Mouse (Mus musculus) neural tube, embryonic 12.5 days (tissue): ENCODE measurements at regions not wholly inside any gene's neighbourhood (a gene's known extent, or its start where the extent isn't known, plus 50 kb on each side); places are given as distances from the start of the nearest gene placed in this dataset.

Experiments used
- ATAC-seq: fragments of 200-750 bp; cut with Nextera tagmentation; 2 replicates; pipeline ENCODE4 v1.8.0; 2017; ENCODE audit warnings: low read depth, mild to moderate bottlenecking, moderate TSS enrichment, moderate library complexity; ENCODE audit not compliant: low FRiP score
- H3K27ac ChIP-seq: fragments of 300-500 bp; sonication (generic); 2 replicates; pipeline ENCODE4 v1.5.1; 2016
- H3K27me3 ChIP-seq: fragments of 300-500 bp; sonication (generic); replicated peaks from 2 replicates; pipeline ENCODE4 v1.6.1; 2016; ENCODE audit warnings: mild to moderate bottlenecking
- H3K36me3 ChIP-seq: fragments of 300-500 bp; sonication (generic); 2 replicates; pipeline ENCODE4 v1.6.1; 2016; ENCODE audit warnings: mild to moderate bottlenecking
- H3K4me1 ChIP-seq: fragments of 300-500 bp; sonication (generic); 2 replicates; pipeline ENCODE4 v1.6.1; 2016
- H3K4me2 ChIP-seq: fragments of 300-500 bp; sonication (generic); replicated peaks from 2 replicates; pipeline ENCODE4 v1.6.1; 2016; ENCODE audit warnings: mild to moderate bottlenecking
- H3K4me3 ChIP-seq: fragments of 300-500 bp; sonication (generic); 2 replicates; pipeline ENCODE4 v1.5.1; 2016
- H3K9ac ChIP-seq: fragments of 300-500 bp; sonication (generic); 2 replicates; pipeline ENCODE4 v1.6.1; 2016; ENCODE audit warnings: mild to moderate bottlenecking
- H3K9me3 ChIP-seq: fragments of 300-500 bp; sonication (generic); 2 replicates; pipeline ENCODE4 v1.6.1; 2016; ENCODE audit warnings: mild to moderate bottlenecking
- WGBS: fragments of 180-500 bp; shearing (Covaris S2); methylation state at CpG from one replicate; pipeline ENCODE4 v1.1.7; 2016; 5-methylcytosine and 5-hydroxymethylcytosine counted together

DNA sequence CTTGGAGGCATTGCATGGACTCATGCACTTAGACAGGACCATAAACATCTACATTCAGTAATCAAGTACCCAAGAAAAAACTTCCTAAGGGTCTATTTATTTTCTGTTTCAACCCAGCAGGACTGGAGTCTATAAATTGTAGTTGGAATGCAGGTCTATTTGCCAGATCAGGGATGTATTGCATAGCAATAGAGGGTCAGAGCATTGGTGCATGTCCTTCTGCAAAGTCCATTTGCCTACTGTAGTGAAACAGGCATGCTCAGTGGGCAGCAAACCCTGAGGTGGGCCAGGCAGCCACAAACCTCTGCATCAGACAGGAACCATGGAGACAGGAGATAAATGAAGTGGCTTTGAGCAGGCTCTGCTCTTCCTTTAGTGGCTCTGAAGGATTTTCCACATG, 386.5 kb upstream of the Tenm4 start:
- no peaks in the 10 kb centered on the region for H3K27me3 ChIP-seq
- no peaks in the 10 kb centered on the region for H3K36me3 ChIP-seq
- H3K4me2 ChIP-seq: no peak overlapping the region
- H3K9ac ChIP-seq: no peak overlapping the region
- H3K9me3 ChIP-seq: no peaks in the 10 kb centered on the region
- H3K27ac ChIP-seq: no peak overlapping the region
- H3K4me1 ChIP-seq: no peaks in the 10 kb centered on the region
- no peak for ATAC-seq
- no peak overlapping the region for H3K4me3 ChIP-seq

GRCm38 (mm10) chr7:95787543-95787942, 383.5 kb upstream of the Tenm4 start:
- Histone ChIP-seq H3K36me3 (no peaks in the 10 kb centered on the region), H3K27me3 (no peaks in the 10 kb centered on the region), H3K4me1 (no peaks in the 10 kb centered on the region), H3K4me2 (no peak overlapping the region), H3K9ac (no peak overlapping the region), H3K27ac (no peak overlapping the region), H3K9me3 (no peaks in the 10 kb centered on the region), H3K4me3 (no peak overlapping the region)
- no peak for ATAC-seq
- WGBS: 93% methylated on average over 1 of the region's 1 CpGs

DNA sequence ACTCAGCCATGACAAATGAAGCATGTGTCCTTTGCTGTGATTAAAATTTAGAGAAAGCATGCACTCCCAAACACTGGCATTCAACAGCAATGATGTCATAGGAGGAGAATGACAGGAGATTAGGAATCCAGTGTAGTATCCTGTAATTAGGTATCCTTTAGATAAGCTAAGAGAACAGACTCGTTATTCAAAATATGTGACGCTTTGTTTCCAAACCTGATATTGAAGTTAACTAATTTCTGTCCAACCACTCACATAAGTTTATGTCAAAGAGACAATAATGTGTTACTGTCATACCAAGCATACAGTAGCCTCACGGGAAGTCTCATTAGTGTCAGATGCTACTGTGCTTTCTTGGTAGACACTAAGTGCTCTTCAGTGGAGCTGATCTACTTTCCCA, 383.1 kb upstream of the Tenm4 start:
- Histone ChIP-seq H3K9ac (no peak overlapping the region), H3K4me1 (no peaks in the 10 kb centered on the region), H3K27me3 (no peaks in the 10 kb centered on the region), H3K4me3 (no peak overlapping the region), H3K9me3 (no peaks in the 10 kb centered on the region), H3K27ac (no peak overlapping the region), H3K36me3 (no peaks in the 10 kb centered on the region), H3K4me2 (no peak overlapping the region)
- no peak for ATAC-seq
- WGBS: 91% methylated on average over 3 of the region's 3 CpGs

GRCm38 (mm10) chr7:95789424-95789823, 381.6 kb upstream of the Tenm4 start:
- Histone ChIP-seq H3K9ac (no peak overlapping the region), H3K27me3 (no peaks in the 10 kb centered on the region), H3K9me3 (no peaks in the 10 kb centered on the region), H3K27ac (no peak overlapping the region), H3K4me3 (no peak overlapping the region), H3K4me1 (no peaks in the 10 kb centered on the region), H3K36me3 (no peaks in the 10 kb centered on the region), H3K4me2 (no peak overlapping the region)
- WGBS: 86% methylated on average over 5 of the region's 5 CpGs
- ATAC-seq: no peak

GRCm38 (mm10) chr7:95799022-95799421, 372.0 kb upstream of the Tenm4 start:
- WGBS: 71% methylated on average over 3 of the region's 3 CpGs
- no peaks in the 10 kb centered on the region for H3K4me1 ChIP-seq
- H3K27me3 ChIP-seq: no peaks in the 10 kb centered on the region
- ATAC-seq: no peak
- no peaks in the 10 kb centered on the region for H3K9me3 ChIP-seq
- H3K36me3 ChIP-seq: no peaks in the 10 kb centered on the region
- no peak overlapping the region for H3K27ac ChIP-seq
- H3K4me2 ChIP-seq: no peak overlapping the region
- H3K4me3 ChIP-seq: no peak overlapping the region
- no peak overlapping the region for H3K9ac ChIP-seq

DNA sequence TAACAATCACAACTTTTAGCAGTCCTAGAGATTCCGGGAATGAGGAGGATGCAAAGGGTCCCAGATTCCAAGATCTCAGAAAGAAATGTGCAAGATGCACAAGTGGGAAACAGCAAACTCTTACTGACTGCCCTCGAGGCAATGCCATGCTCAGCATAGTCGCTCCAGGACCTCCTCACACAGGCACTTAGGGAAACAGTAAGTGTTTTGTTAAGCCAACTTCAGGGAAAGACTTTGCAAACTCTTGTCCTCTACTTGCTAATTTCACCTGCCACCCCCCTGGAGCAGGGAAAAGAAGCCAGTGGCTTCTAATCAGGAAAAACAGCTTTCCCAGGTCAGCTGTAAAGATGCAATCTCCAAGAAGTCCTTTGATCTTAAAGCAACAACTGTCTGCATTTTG, 361.4 kb upstream of the Tenm4 start:
- H3K27ac ChIP-seq: no peak overlapping the region
- no peaks in the 10 kb centered on the region for H3K9me3 ChIP-seq
- H3K36me3 ChIP-seq: no peaks in the 10 kb centered on the region
- H3K4me2 ChIP-seq: no peak overlapping the region
- H3K4me3 ChIP-seq: no peak overlapping the region
- ATAC-seq: no peak
- no peaks in the 10 kb centered on the region; the same call in 1 of the 2 replicates for H3K4me1 ChIP-seq
- 38% methylated on average over 3 of the region's 3 CpGs for WGBS
- no peak overlapping the region for H3K9ac ChIP-seq
- H3K27me3 ChIP-seq: no peaks in the 10 kb centered on the region

DNA sequence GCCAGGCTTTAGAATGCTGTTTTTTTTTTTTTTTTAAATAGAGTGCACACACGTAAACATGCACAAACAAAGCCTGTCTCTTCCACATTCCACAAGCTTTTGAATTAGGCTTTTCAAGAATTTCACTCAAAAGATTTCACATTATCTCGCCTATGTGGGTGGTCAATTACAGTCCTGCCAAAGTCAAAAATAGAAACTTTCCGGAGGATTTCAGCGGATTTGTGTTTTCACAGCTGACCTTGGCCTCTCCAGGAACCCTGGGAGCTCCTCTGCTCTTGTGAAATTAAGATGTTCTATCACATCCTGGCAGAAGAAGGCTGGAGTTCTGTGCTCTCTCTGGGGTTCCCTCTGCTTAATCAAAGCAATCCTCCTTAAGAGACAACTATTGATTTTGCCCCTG, 360.9 kb upstream of the Tenm4 start:
- Histone ChIP-seq H3K9me3 (no peaks in the 10 kb centered on the region), H3K4me1 (no peaks in the 10 kb centered on the region; the same call in 1 of the 2 replicates), H3K27ac (no peak overlapping the region), H3K27me3 (no peaks in the 10 kb centered on the region), H3K4me2 (no peak overlapping the region), H3K9ac (no peak overlapping the region), H3K4me3 (no peak overlapping the region), H3K36me3 (no peaks in the 10 kb centered on the region)
- ATAC-seq: no peak
- WGBS: 15% methylated on average over 4 of the region's 4 CpGs

DNA sequence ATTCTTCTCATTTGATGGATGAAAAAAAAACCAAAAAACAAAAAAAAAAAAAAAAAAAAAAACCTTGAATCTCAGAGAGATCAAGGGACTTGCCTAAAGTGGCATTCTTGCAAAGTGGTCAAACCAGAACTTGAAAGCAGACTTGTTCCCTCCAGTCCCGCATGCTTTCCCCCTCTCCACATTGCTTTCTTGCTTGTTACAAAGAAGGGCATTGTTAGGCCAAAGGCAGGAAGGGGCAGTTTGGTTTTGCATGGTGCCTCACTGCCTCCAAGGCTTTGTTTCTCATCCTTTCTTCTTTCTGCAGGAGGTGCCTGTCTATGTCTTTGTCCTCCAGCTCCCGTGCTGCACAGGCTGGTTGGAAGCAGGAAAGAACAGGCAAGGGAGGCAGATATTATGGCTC, 356.2 kb upstream of the Tenm4 start:
- no peaks in the 10 kb centered on the region for H3K9me3 ChIP-seq
- H3K4me3 ChIP-seq: no peak overlapping the region
- no peak for ATAC-seq
- no peak overlapping the region for H3K27ac ChIP-seq
- H3K36me3 ChIP-seq: no peaks in the 10 kb centered on the region
- no peaks in the 10 kb centered on the region; the same call in 1 of the 2 replicates for H3K4me1 ChIP-seq
- no peak overlapping the region for H3K9ac ChIP-seq
- H3K4me2 ChIP-seq: no peak overlapping the region
- WGBS: 8% methylated on average over 2 of the region's 2 CpGs
- no peaks in the 10 kb centered on the region for H3K27me3 ChIP-seq

DNA sequence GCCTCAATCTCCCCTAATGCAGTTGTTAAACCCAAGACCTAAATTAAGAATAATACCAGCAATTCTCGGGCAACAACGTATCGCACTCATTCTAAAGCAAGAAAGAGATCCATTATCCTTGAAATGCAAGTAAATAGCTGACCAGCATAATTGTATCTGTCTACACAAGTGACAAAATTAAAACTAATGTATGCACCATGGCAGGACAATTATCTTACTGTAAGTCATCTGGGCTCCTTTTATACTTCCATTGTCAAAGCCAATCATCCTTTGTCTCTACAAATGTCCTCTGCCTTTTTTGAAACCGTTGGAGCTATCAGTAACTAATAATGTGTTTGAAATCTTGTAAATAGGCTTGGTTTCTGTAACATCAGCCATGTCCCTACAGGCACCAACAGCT, 347.5 kb upstream of the Tenm4 start:
- no peak overlapping the region for H3K4me3 ChIP-seq
- no peaks in the 10 kb centered on the region for H3K36me3 ChIP-seq
- ATAC-seq: no peak
- WGBS: 85% methylated on average over 4 of the region's 4 CpGs
- H3K27me3 ChIP-seq: no peaks in the 10 kb centered on the region
- no peak overlapping the region for H3K4me2 ChIP-seq
- H3K27ac ChIP-seq: no peak overlapping the region
- H3K9me3 ChIP-seq: no peaks in the 10 kb centered on the region
- no peaks in the 10 kb centered on the region for H3K4me1 ChIP-seq
- H3K9ac ChIP-seq: no peak overlapping the region

DNA sequence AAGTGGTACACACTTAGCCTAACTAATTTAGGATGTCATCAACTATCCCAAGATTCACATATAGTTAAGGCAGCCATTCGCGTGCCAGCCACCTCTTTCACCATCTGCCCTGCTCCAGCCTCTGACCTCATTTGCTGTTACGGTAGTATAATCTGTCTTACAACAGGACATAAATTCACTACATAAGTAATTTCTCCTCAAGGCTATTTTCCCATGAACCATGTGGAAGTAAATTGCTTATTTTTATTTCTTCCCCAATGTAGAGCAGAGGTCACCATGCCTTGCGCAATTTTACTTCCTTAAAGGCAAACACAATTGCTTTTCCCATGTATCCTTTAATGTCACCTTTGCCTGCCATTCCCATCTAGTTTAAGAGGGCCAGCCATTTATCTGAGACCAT, 341.2 kb upstream of the Tenm4 start:
- Histone ChIP-seq H3K27ac (no peak overlapping the region), H3K4me1 (no peaks in the 10 kb centered on the region), H3K36me3 (no peaks in the 10 kb centered on the region), H3K27me3 (no peaks in the 10 kb centered on the region), H3K9me3 (no peaks in the 10 kb centered on the region), H3K4me3 (no peak overlapping the region), H3K4me2 (no peak overlapping the region), H3K9ac (no peak overlapping the region)
- ATAC-seq: no peak
- WGBS: 73% methylated on average over 4 of the region's 4 CpGs

- peak; percentile 91 for ATAC-seq
- Histone ChIP-seq H3K27me3 (no peaks in the 10 kb centered on the region), H3K4me1 (no peaks in the 10 kb centered on the region), H3K9ac (no peak overlapping the region), H3K27ac (no peak overlapping the region), H3K4me2 (no peak overlapping the region), H3K9me3 (no peaks in the 10 kb centered on the region), H3K36me3 (no peaks in the 10 kb centered on the region), H3K4me3 (no peak overlapping the region)
- WGBS: 55% methylated on average over 10 of the region's 10 CpGs
Observed at GRCm38 (mm10) chr7:95834236-95834919, 336.7 kb upstream of the Tenm4 start.

DNA sequence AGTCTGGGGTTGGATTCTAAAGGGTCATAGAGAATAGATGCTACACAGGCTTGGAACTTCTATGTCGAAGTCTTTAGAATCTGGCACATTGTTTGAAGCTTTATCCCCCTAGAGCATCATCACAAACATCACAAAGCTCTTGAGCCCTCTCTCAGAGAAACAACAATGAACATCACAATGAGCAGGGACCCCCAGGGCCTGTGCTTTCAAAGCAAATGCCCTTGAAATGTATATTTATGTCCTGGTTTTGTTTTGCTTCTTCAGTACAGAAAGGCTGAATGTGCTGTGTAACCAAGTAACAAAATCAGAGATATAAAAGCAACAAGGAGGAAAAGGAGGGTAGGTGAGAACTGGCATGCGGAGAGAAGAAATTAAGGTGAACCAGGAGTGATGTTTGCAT, 330.6 kb upstream of the Tenm4 start:
- Histone ChIP-seq H3K36me3 (no peaks in the 10 kb centered on the region), H3K27ac (no peak overlapping the region), H3K9ac (no peak overlapping the region), H3K9me3 (no peaks in the 10 kb centered on the region), H3K4me3 (no peak overlapping the region), H3K4me1 (no peaks in the 10 kb centered on the region), H3K4me2 (no peak overlapping the region), H3K27me3 (no peaks in the 10 kb centered on the region)
- 26% methylated on average over 2 of the region's 2 CpGs for WGBS
- 0 out of 2 replicates have a peak, but pooled peaks have one; percentile 25 for ATAC-seq

DNA sequence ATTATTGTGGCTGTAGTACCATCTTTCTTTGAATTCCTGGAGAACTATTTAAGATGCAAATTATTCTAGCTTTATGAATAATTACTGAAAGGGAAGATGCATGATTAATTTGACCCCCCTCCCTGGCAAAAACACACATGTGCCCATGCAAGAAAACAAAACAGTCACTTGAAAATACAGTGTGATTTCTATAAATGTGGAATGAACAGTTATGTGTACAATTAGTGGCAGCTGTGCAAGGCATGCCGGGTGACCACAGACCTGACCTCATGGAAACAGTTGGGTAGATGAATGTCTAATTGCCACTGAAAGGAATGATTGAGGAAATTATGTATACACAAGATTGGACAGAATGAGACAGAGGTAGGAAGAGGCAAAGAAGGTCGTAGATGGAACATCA, 321.2 kb upstream of the Tenm4 start:
- 71% methylated on average over 2 of the region's 2 CpGs for WGBS
- no peaks in the 10 kb centered on the region for H3K4me1 ChIP-seq
- ATAC-seq: no peak
- H3K27me3 ChIP-seq: no peaks in the 10 kb centered on the region
- H3K9ac ChIP-seq: no peak overlapping the region
- H3K27ac ChIP-seq: no peak overlapping the region
- no peak overlapping the region for H3K4me2 ChIP-seq
- no peaks in the 10 kb centered on the region for H3K36me3 ChIP-seq
- H3K4me3 ChIP-seq: no peak overlapping the region
- no peaks in the 10 kb centered on the region for H3K9me3 ChIP-seq
